Mouse (Mus musculus): ENCODE results near the gene Gprc5c. TPM values are rescaled to one million over a fixed set of nuclear protein-coding genes. Genes with fewer than 3 reads are reported as not detected.

Gene Gprc5c
- total and polyA plus RNA-seq, 3 experiments: not detected

DNA sequence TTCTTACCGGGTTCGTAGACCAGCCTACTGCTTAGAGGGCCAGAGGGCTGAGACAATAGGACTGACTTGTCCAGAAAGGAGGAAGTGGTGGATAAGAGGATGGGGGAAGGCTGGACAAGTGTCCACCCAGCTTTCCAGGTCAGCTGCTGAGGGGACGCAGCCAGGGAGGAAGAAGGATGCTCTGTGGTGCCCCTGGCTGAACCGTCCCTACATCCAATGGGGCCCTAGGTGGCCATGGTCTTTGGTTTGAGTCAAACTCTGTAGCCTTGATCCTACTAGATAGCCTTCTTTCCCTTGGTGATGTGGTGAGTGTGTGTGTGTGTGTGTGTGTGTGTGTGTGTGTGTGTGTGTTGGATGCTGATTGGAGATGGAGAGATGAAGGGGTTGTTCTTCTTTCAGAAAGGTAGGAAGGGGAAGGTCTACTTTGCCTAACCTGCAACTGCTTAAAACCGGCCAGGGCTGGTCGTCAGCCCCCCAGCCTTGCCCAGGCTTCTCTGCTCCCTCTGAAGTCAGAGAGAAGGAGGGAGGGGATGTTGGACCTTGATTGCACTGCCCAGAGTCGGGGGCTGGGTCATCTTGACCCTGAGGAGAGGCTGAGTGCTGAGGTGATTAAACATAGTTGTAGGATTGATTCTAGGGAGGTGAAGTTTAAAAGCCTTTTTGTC, 2.4 kb downstream of the Gprc5c start:
- in situ Hi-C loops (cut with MboI; ENCODE audit: low pct_ligation_motif_present, low pct_unique_long_range_greater_than_20kb, low sequenced_read_pairs) (no loop called here), dilution Hi-C loops (cut with MboI; ENCODE audit: extremely low pct_ligation_motif_present, extremely low pct_unique_long_range_greater_than_20kb, low sequenced_read_pairs) (no loop called here)
- Histone ChIP-seq H3K9ac (ENCODE audit: insufficient read depth, low read depth) (no peak overlapping the region), H3K79me2 (replicated peaks; ENCODE audit: control insufficient read depth, extremely low read depth, insufficient read depth, poor library complexity, severe bottlenecking) (no peaks in the 10 kb centered on the region), H3K9me3 (replicated peaks; ENCODE audit: low read length) (peaks cover 28% of the 10 kb centered on the region), H3K4me1 (ENCODE audit: control insufficient read depth in 1 of 2, insufficient read depth in 2 of 2) (peaks cover 3 to 21% of the 10 kb centered on the region in 2 experiments; a peak in 2 of 4 replicates), H3K27ac (ENCODE audit: insufficient read depth, low read depth) (no peak overlapping the region), H3K4me2 (ENCODE audit: insufficient read depth, low read depth, poor library complexity, severe bottlenecking) (no peak overlapping the region), H3K36me3 (replicated peaks in 1 of 2; ENCODE audit: control insufficient read depth in 1 of 2, insufficient read depth in 1 of 2, low read length in 1 of 2) (no peaks in the 10 kb centered on the region), H3K27me3 (replicated peaks) (peaks cover 6% of the 10 kb centered on the region), H3K4me3 (replicated peaks in 1 of 3; ENCODE audit: low read depth in 2 of 3, low read length in 2 of 3, poor library complexity in 1 of 3) (no peak overlapping the region)
- DNase-seq (ENCODE audit: extremely low read depth): no peak
- TF ChIP-seq NRF1 (IDR thresholded peaks at IDR 0.05; ENCODE audit: low read depth, low read length) (no peak), USF1 (IDR thresholded peaks at IDR 0.05; ENCODE audit: low read depth, low read length) (no peak), NELFE (IDR thresholded peaks at IDR 0.05; ENCODE audit: low read depth, low read length) (no peak), CTCF (conservative IDR thresholded peaks at IDR 0.05 in 1 of 2, IDR thresholded peaks at IDR 0.05 in 1 of 2; ENCODE audit: low read depth in 2 of 2, low read length in 2 of 2) (no peak), MAZ (IDR thresholded peaks at IDR 0.05; ENCODE audit: low read depth, low read length) (no peak), IRF4 (IDR thresholded peaks at IDR 0.05; ENCODE audit: low read depth, low read length) (no peak), PAX5 (IDR thresholded peaks at IDR 0.05; ENCODE audit: low read length) (no peak), UBTF (IDR thresholded peaks at IDR 0.05; ENCODE audit: low read depth, low read length) (no peak)

- no peak for DNase-seq (ENCODE audit: extremely low read depth)
- Histone ChIP-seq H3K79me2 (replicated peaks; ENCODE audit: control insufficient read depth, extremely low read depth, insufficient read depth, poor library complexity, severe bottlenecking) (no peaks in the 10 kb centered on the region), H3K27me3 (replicated peaks) (peaks cover 6% of the 10 kb centered on the region), H3K9me3 (replicated peaks; ENCODE audit: low read length) (peaks cover 32% of the 10 kb centered on the region), H3K4me1 (ENCODE audit: control insufficient read depth in 1 of 2, insufficient read depth in 2 of 2) (peaks cover 3 to 13% of the 10 kb centered on the region in 2 experiments; a peak in 2 of 4 replicates), H3K36me3 (replicated peaks in 1 of 2; ENCODE audit: control insufficient read depth in 1 of 2, insufficient read depth in 1 of 2, low read length in 1 of 2) (no peaks in the 10 kb centered on the region), H3K4me3 (replicated peaks in 1 of 3; ENCODE audit: low read depth in 2 of 3, low read length in 2 of 3, poor library complexity in 1 of 3) (no peak overlapping the region), H3K27ac (ENCODE audit: insufficient read depth, low read depth) (no peak overlapping the region), H3K4me2 (ENCODE audit: insufficient read depth, low read depth, poor library complexity, severe bottlenecking) (no peak overlapping the region), H3K9ac (ENCODE audit: insufficient read depth, low read depth) (no peak overlapping the region)
- TF ChIP-seq SIN3A (IDR thresholded peaks at IDR 0.05; ENCODE audit: low read length) (no peak), MAX (IDR thresholded peaks at IDR 0.05; ENCODE audit: low read length) (no peak), USF2 (conservative IDR thresholded peaks at IDR 0.05; ENCODE audit: low read depth, low read length) (no peak)
- in situ Hi-C loops (cut with MboI; ENCODE audit: low pct_ligation_motif_present, low pct_unique_long_range_greater_than_20kb, low sequenced_read_pairs): no loop called here
- dilution Hi-C loops (cut with MboI; ENCODE audit: extremely low pct_ligation_motif_present, extremely low pct_unique_long_range_greater_than_20kb, low sequenced_read_pairs): no loop called here
These were observed 3.6 kb downstream of the Gprc5c start for GRCm38 (mm10) chr11:114854581-114854980.

DNA sequence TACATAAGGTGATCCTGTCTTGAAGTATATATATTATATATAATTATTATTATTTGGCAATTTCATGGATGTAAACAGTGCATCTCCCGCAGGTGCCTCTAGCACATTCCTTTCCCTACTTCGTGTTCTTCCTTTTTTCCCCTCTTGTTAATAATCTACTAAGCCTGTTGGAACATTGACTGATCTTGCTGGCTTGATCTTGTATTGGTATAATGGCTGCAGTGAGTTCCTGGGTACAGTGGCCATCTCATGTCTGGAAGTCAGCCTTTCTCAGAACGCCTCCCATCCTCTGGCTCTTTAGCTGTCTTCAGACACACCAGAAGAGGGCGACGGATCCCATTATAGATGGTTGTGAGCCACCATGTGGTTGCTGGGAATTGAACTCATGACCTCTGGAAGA, 5.2 kb downstream of the Gprc5c start:
- 0 out of 4 replicates have a peak, but pooled peaks of 1 of the 2 experiments have one; percentile 1 for TF ChIP-seq CTCF (conservative IDR thresholded peaks at IDR 0.05 in 1 of 2, IDR thresholded peaks at IDR 0.05 in 1 of 2; ENCODE audit: low read depth in 2 of 2, low read length in 2 of 2)
- TF ChIP-seq TCF12 (IDR thresholded peaks at IDR 0.05; ENCODE audit: low read depth, low read length): no peak
- dilution Hi-C loops (cut with MboI; ENCODE audit: extremely low pct_ligation_motif_present, extremely low pct_unique_long_range_greater_than_20kb, low sequenced_read_pairs): no loop called here
- no peaks in the 10 kb centered on the region for H3K79me2 ChIP-seq (replicated peaks; ENCODE audit: control insufficient read depth, extremely low read depth, insufficient read depth, poor library complexity, severe bottlenecking)
- H3K9ac ChIP-seq (ENCODE audit: insufficient read depth, low read depth): no peak overlapping the region
- H3K9me3 ChIP-seq (replicated peaks; ENCODE audit: low read length): peaks cover 26% of the 10 kb centered on the region
- DNase-seq (ENCODE audit: extremely low read depth): no peak
- no peaks in the 10 kb centered on the region for H3K36me3 ChIP-seq (replicated peaks in 1 of 2; ENCODE audit: control insufficient read depth in 1 of 2, insufficient read depth in 1 of 2, low read length in 1 of 2)
- H3K4me2 ChIP-seq (ENCODE audit: insufficient read depth, low read depth, poor library complexity, severe bottlenecking): no peak overlapping the region
- no peak overlapping the region for H3K27ac ChIP-seq (ENCODE audit: insufficient read depth, low read depth)
- H3K4me3 ChIP-seq (replicated peaks in 1 of 3; ENCODE audit: low read depth in 2 of 3, low read length in 2 of 3, poor library complexity in 1 of 3): no peak overlapping the region
- in situ Hi-C loops (cut with MboI; ENCODE audit: low pct_ligation_motif_present, low pct_unique_long_range_greater_than_20kb, low sequenced_read_pairs): no loop called here
- H3K27me3 ChIP-seq (replicated peaks): peaks cover 6% of the 10 kb centered on the region
- H3K4me1 ChIP-seq (ENCODE audit: control insufficient read depth in 1 of 2, insufficient read depth in 2 of 2): peaks cover 3 to 14% of the 10 kb centered on the region in 2 experiments; a peak in 1 of 4 replicates
